Mouse (Mus musculus) limb, embryonic 12.5 days (tissue): ENCODE results near the gene Rcc1l. TPM values are rescaled to one million over a fixed set of nuclear protein-coding genes. Genes with fewer than 3 reads are reported as not detected.

ENCODE experiments used
- ATAC-seq: fragments of 200-750 bp; cut with Nextera tagmentation; 2 replicates; pipeline ENCODE4 v1.8.0; 2017; ENCODE audit warnings: low read depth, moderate TSS enrichment; ENCODE audit not compliant: insufficient number of reproducible peaks, insufficient read depth, low FRiP score, low TSS enrichment
- H3K27ac ChIP-seq: fragments of 300-500 bp; sonication (generic); 2 replicates; pipeline ENCODE4 v1.5.1; 2016; ENCODE audit warnings: mild to moderate bottlenecking, moderate library complexity
- H3K27me3 ChIP-seq: fragments of 300-500 bp; sonication (generic); 2 replicates; pipeline ENCODE4 v1.6.1; 2016; ENCODE audit warnings: mild to moderate bottlenecking, moderate library complexity
- H3K36me3 ChIP-seq: fragments of 300-500 bp; sonication (generic); 2 replicates; pipeline ENCODE4 v1.6.1; 2016; ENCODE audit warnings: mild to moderate bottlenecking, moderate library complexity
- H3K4me1 ChIP-seq: fragments of 300-500 bp; sonication (generic); replicated peaks from 2 replicates; pipeline ENCODE4 v1.6.1; 2016
- H3K4me2 ChIP-seq: fragments of 300-500 bp; sonication (generic); 2 replicates; pipeline ENCODE4 v1.6.1; 2016; ENCODE audit warnings: mild to moderate bottlenecking, moderate library complexity
- H3K4me3 ChIP-seq: fragments of 300-500 bp; sonication (generic); replicated peaks from 2 replicates; pipeline ENCODE4 v1.5.1; 2016; ENCODE audit warnings: mild to moderate bottlenecking
- H3K9ac ChIP-seq: fragments of 300-500 bp; sonication (generic); replicated peaks from 2 replicates; pipeline ENCODE4 v1.6.1; 2016; ENCODE audit warnings: mild to moderate bottlenecking, moderate library complexity
- H3K9me3 ChIP-seq: fragments of 300-500 bp; sonication (generic); 2 replicates; pipeline ENCODE4 v1.6.1; 2016; ENCODE audit warnings: mild to moderate bottlenecking, moderate library complexity
- WGBS: fragments of 180-500 bp; shearing (Covaris S2); methylation state at CpG from one replicate; pipeline ENCODE4 v1.1.7; 2016; 5-methylcytosine and 5-hydroxymethylcytosine counted together
- polyA plus RNA-seq: library from polyadenylated mRNA; unstranded; fragments of >200 nt; fragmentation: Nextera tagmentation; extraction: Ambion mirVana; gene quantifications from 2 replicates; pipeline ENCODE4 v1.2.1, GENCODE M21; 2016

The Rcc1l gene
- polyA plus RNA-seq, 1 experiment from 2014 or later, result 40.1 TPM

GRCm38 (mm10) chr5:134137933-134138332, 38.6 kb downstream of the Rcc1l start:
- H3K4me2 ChIP-seq, result no peak overlapping the region
- H3K4me1 ChIP-seq, result no peaks in the 10 kb centered on the region
- H3K27ac ChIP-seq, result no peak overlapping the region
- H3K4me3 ChIP-seq, result no peak overlapping the region
- 0 out of 2 replicates have a peak, but pooled peaks cover 8% of the 10 kb centered on the region for H3K9me3 ChIP-seq
- 80% methylated on average over 5 of the region's 5 CpGs for WGBS
- H3K36me3 ChIP-seq, result peaks cover 88% of the 10 kb centered on the region
- no peak overlapping the region for H3K9ac ChIP-seq
- no peak for ATAC-seq
- H3K27me3 ChIP-seq, result no peaks in the 10 kb centered on the region

DNA sequence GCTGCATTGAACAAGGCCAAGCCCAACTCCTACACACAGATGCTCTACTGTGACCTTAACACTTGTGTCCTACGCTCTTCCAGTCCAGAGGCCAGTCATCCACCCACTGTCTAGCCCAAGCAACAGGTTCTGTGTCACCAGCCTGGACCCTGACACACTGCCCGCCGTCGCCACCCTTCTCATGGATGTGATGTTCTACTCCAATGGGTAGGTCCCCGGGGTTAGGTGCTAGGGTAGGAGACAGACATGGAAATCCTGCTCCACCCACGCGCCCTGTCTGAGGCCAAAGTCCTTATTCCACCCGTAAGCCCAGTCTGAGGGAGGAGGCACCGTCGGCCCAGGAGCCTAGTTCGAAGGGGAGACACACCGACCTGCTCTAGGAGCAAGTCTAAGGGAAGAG, 40.6 kb downstream of the Rcc1l start:
- WGBS, result 97% methylated on average over 12 of the region's 12 CpGs

GRCm38 (mm10) chr5:134131586-134131985, 45.0 kb downstream of the Rcc1l start:
- H3K4me2 ChIP-seq, result no peak overlapping the region
- H3K36me3 ChIP-seq, result peaks cover 50% of the 10 kb centered on the region
- H3K4me3 ChIP-seq, result no peak overlapping the region
- peaks cover 13% of the 10 kb centered on the region; the same call in 1 of the 2 replicates for H3K9me3 ChIP-seq
- ATAC-seq, result no peak
- no peaks in the 10 kb centered on the region for H3K27me3 ChIP-seq
- H3K27ac ChIP-seq, result no peak overlapping the region
- 57% methylated on average over 4 of the region's 4 CpGs for WGBS
- H3K9ac ChIP-seq, result no peak overlapping the region
- 0 out of 2 replicates have a peak, but pooled peaks cover 4% of the 10 kb centered on the region for H3K4me1 ChIP-seq

More for the DNA sequence above, 40.6 kb downstream of the Rcc1l start:
- no peak overlapping the region for H3K4me2 ChIP-seq
- ATAC-seq, result no peak
- no peak overlapping the region for H3K27ac ChIP-seq
- peaks cover 78% of the 10 kb centered on the region for H3K36me3 ChIP-seq
- H3K9me3 ChIP-seq, result 0 out of 2 replicates have a peak, but pooled peaks cover 8% of the 10 kb centered on the region
- H3K9ac ChIP-seq, result no peak overlapping the region
- H3K27me3 ChIP-seq, result no peaks in the 10 kb centered on the region
- H3K4me1 ChIP-seq, result no peaks in the 10 kb centered on the region
- no peak overlapping the region for H3K4me3 ChIP-seq

GRCm38 (mm10) chr5:134126232-134126631, 50.3 kb downstream of the Rcc1l start:
- H3K9me3 ChIP-seq, result peaks cover 11% of the 10 kb centered on the region; the same call in 1 of the 2 replicates

GRCm38 (mm10) chr5:134123846-134124245, 52.7 kb downstream of the Rcc1l start:
- peaks cover 11% of the 10 kb centered on the region; the same call in 1 of the 2 replicates for H3K9me3 ChIP-seq
- no peak overlapping the region for H3K4me3 ChIP-seq
- 75% methylated on average over 6 of the region's 6 CpGs for WGBS
- H3K36me3 ChIP-seq, result peaks cover 29% of the 10 kb centered on the region
- no peak overlapping the region for H3K27ac ChIP-seq
- H3K4me2 ChIP-seq, result no peak overlapping the region
- no peaks in the 10 kb centered on the region for H3K27me3 ChIP-seq
- ATAC-seq, result no peak
- H3K9ac ChIP-seq, result no peak overlapping the region
- H3K4me1 ChIP-seq, result peaks cover 15% of the 10 kb centered on the region

More at GRCm38 (mm10) chr5:134126232-134126631, 50.3 kb downstream of the Rcc1l start:
- no peak overlapping the region for H3K27ac ChIP-seq
- H3K9ac ChIP-seq, result no peak overlapping the region
- no peak overlapping the region for H3K4me3 ChIP-seq
- no peaks in the 10 kb centered on the region for H3K27me3 ChIP-seq
- no peak overlapping the region for H3K4me2 ChIP-seq
- 93% methylated on average over 2 of the region's 2 CpGs for WGBS
- 0 out of 2 replicates have a peak, but pooled peaks cover 6% of the 10 kb centered on the region for H3K4me1 ChIP-seq
- peaks cover 28% of the 10 kb centered on the region for H3K36me3 ChIP-seq
- ATAC-seq, result no peak

GRCm38 (mm10) chr5:134121893-134122259, 54.7 kb downstream of the Rcc1l start:
- no peak overlapping the region for H3K4me3 ChIP-seq
- H3K27ac ChIP-seq, result no peak overlapping the region
- no peaks in the 10 kb centered on the region for H3K27me3 ChIP-seq
- no peak overlapping the region for H3K9ac ChIP-seq
- ATAC-seq, result no peak
- 75% methylated on average over 4 of the region's 4 CpGs for WGBS
- H3K9me3 ChIP-seq, result peaks cover 3% of the 10 kb centered on the region; the same call in 1 of the 2 replicates
- H3K4me1 ChIP-seq, result peaks cover 11% of the 10 kb centered on the region
- H3K4me2 ChIP-seq, result no peak overlapping the region
- H3K36me3 ChIP-seq, result peaks cover 32% of the 10 kb centered on the region

DNA sequence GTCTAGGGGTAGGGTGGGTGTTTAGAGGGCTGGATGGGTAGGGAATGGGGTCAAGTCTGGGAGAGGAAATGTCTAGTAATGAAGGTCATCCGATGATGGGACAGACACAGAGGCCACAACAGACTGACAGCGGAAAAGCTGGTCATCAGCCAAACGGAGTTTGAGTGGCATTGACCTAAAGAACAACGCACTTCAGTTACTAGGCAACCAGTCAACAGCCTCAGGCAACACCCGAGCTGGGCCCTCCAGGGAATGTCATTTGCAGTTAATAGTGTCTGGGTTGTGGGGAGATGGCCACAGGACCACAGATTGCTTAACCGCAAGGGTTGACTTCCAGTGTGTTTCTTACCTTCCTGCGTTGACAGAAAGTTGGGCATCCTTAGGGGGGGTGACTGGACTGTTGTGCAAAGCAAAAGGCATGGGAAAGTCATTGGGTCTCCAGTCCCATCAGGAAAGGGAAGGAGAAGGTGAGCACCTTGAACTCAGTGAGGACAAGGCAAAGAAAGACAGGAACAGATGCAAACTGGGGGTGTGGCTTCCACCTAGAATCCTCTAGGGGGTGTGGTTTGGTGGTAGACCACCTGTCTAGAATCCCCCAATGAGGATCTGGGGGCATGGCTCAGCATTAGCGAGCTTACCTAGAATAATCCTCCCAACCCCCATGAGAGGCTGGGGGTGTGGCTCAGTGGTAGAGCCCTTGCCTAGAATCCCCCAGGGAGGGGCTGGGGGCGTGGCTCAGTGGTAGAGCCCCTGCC, 55.3 kb downstream of the Rcc1l start:
- no peak overlapping the region for H3K9ac ChIP-seq
- no peak for ATAC-seq
- H3K27ac ChIP-seq, result no peak overlapping the region
- no peak overlapping the region for H3K4me3 ChIP-seq
- H3K4me2 ChIP-seq, result no peak overlapping the region
- H3K27me3 ChIP-seq, result no peaks in the 10 kb centered on the region
- no peaks in the 10 kb centered on the region for H3K9me3 ChIP-seq
- H3K4me1 ChIP-seq, result peaks cover 11% of the 10 kb centered on the region
- H3K36me3 ChIP-seq, result peaks cover 27% of the 10 kb centered on the region
- WGBS, result 70% methylated on average over 9 of the region's 9 CpGs

- no peak overlapping the region for H3K27ac ChIP-seq
- 85% methylated on average over 3 of the region's 3 CpGs for WGBS
- H3K4me2 ChIP-seq, result no peak overlapping the region
These were observed 56.4 kb downstream of the Rcc1l start for GRCm38 (mm10) chr5:134120135-134120534.

GRCm38 (mm10) chr5:134119481-134120120, 57.0 kb downstream of the Rcc1l start:
- 51% methylated on average over 10 of the region's 10 CpGs for WGBS
- ATAC-seq, result no peak

More at GRCm38 (mm10) chr5:134120135-134120534, 56.4 kb downstream of the Rcc1l start:
- Histone ChIP-seq H3K4me3 (no peak overlapping the region), H3K27me3 (no peaks in the 10 kb centered on the region), H3K9me3 (no peaks in the 10 kb centered on the region), H3K36me3 (peaks cover 24% of the 10 kb centered on the region), H3K9ac (no peak overlapping the region), H3K4me1 (peaks cover 11% of the 10 kb centered on the region)
- ATAC-seq, result no peak

DNA sequence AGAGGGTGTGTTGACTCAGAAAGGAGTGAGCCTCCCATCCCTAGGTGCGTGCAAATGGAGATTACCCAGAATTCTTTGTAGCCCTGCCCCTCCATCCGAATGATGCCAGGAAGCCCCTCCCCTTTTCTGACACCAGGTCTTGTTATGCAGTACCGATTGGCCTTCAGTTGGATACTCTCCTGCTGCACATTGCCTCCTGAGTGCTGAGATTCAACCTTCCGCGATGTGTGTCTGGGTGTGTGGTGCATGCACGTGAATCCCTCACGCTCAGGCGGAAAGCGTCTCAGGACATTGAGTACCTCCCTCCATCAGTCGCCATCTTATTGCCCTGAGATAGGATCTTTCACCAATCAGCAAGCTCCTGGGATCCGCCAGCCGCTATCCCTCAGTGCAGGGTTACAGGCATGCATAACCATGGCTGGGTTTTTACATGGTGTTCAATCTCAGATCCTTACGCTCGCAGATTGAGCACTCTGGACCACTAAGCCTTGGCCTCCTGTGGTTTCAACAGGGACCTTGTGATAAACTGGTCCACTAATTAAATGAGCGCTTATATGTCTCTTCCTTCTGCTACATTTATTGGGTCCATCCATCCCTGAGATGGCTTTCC, 57.7 kb downstream of the Rcc1l start:
- H3K9me3 ChIP-seq, result no peaks in the 10 kb centered on the region
- H3K36me3 ChIP-seq, result peaks cover 18% of the 10 kb centered on the region
- no peaks in the 10 kb centered on the region for H3K27me3 ChIP-seq
- no peak overlapping the region for H3K4me3 ChIP-seq
- no peak overlapping the region for H3K9ac ChIP-seq
- no peak overlapping the region for H3K27ac ChIP-seq
- peaks cover 11% of the 10 kb centered on the region for H3K4me1 ChIP-seq
- H3K4me2 ChIP-seq, result no peak overlapping the region
- ATAC-seq, result no peak
- WGBS, result 87% methylated on average over 15 of the region's 15 CpGs

More at GRCm38 (mm10) chr5:134119481-134120120, 57.0 kb downstream of the Rcc1l start:
- Histone ChIP-seq H3K4me1 (peaks cover 11% of the 10 kb centered on the region), H3K27ac (no peak overlapping the region), H3K9ac (no peak overlapping the region), H3K27me3 (no peaks in the 10 kb centered on the region), H3K9me3 (no peaks in the 10 kb centered on the region), H3K4me3 (no peak overlapping the region), H3K4me2 (no peak overlapping the region), H3K36me3 (peaks cover 22% of the 10 kb centered on the region)

GRCm38 (mm10) chr5:134115639-134116259, 60.8 kb downstream of the Rcc1l start:
- Histone ChIP-seq H3K4me2 (no peak overlapping the region), H3K9ac (no peak overlapping the region), H3K27ac (no peak overlapping the region), H3K27me3 (no peaks in the 10 kb centered on the region), H3K36me3 (peaks cover 34% of the 10 kb centered on the region), H3K9me3 (no peaks in the 10 kb centered on the region), H3K4me3 (no peak overlapping the region), H3K4me1 (peaks cover 5% of the 10 kb centered on the region)
- 87% methylated on average over 7 of the region's 7 CpGs for WGBS
- no peak for ATAC-seq
